Mouse (Mus musculus): ENCODE measurements around the gene Tjp2.

- TF ChIP-seq EP300 (IDR thresholded peaks at IDR 0.05; ENCODE audit: insufficient read depth, low read depth, low read length) (no peak), POLR2A (IDR thresholded peaks at IDR 0.05; ENCODE audit: insufficient read depth, low read depth, low read length) (no peak), CTCF (IDR thresholded peaks at IDR 0.05) (no peak)
Observed at GRCm38 (mm10) chr19:24192946-24193345, 31.9 kb downstream of the Tjp2 start.

All from heart, adult 2 months (tissue).